Mouse (Mus musculus): ENCODE data around the gene Paqr7.

DNA sequence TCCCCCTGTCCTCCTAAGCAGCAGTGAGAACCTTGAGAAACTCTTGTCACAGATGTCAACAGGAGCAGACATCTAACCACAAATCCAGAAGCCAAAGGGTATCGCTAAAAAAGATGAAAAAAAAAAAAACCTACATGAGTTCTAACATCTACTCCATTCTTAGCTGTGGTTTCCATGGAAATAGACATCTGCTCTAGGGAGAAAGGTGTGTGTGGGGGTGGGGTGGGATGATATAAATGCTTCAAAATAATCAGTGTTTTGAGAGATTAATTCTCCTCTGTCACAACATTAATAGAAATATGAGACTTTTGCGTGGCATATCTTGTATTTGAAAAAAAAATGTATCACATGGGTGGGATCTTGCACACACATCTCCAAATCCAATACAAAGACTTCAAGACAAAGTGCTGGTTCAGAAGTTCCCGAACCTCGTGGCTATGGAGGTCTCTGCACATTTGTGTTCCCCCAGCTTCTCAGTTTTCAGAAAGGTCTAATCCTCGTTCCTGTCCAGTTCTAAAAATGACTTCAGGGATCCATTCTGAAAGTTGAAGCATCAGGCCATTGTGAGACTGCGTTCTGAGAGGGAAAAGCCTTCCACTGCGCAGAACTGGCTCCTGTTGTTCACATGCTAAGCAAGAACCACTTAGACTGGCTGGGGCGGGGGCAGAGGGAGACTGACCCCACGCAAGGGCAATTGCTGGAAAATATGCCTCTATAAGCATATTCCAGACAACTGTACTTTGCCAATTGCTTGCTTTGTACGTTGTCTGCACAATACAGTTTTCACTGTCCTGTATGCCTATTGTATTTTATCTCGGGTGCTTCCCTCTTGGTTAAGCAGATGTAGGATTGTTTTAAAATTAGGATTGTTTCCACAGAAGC, 29.9 kb upstream of the Paqr7 start:
- TF ChIP-seq CTCF (IDR thresholded peaks at IDR 0.05; ENCODE audit: low read depth, low read length) (no peak), POLR2AphosphoS5 (IDR thresholded peaks at IDR 0.05; ENCODE audit: insufficient replicate concordance, low read depth, low read length) (no peak), TAL1 (conservative IDR thresholded peaks at IDR 0.05; ENCODE audit: low read depth, low read length) (no peak), GATA2 (IDR thresholded peaks at IDR 0.05; ENCODE audit: borderline replicate concordance, low read depth, low read length) (no peak), GATA1 (IDR thresholded peaks at IDR 0.05; ENCODE audit: borderline replicate concordance, low read length) (no peak)

All from G1E (cell line).